8 mouse cellular contexts compared by ENCODE assay signal in the genomic region with DNA sequence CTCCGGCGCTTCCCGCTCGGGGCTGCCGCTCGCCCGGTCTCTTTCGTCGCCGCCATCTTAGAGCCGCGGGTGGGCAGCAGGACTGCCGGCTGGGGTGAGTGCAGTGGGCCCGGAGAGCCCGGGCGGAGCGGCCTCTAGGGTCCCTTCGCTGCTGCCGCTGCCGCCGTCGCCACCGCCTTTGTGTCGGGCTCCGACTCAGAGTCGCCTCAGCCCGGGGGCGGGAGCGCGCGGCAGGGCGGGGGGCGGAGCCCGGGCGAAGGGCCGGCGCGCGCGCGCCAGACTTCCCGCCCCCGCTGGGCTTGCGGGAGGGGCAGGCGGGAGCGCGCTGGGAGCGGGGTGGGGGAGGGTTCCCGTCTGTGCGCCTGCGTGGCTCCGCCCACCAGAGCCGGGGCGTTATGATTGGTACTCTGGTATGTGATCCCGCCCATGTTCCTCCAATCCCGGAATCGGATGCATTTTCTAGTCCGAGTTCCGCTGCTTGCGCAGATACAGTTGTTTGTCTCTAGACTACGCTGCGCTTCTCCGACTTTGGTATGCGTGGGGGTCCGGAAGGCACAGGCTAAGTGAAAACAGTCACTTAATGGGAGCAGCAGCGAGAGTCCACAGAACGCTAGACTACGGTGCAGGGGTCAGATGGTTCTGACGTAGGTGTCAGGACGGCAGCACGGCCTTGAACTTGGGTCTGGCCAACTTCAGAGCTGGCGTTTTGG. TPM values are rescaled to one million over a fixed set of nuclear protein-coding genes. Genes with fewer than 3 reads are reported as not detected.
DNase-seq lines count a peak whose midpoint lies in the region; ATAC-seq and TF ChIP-seq lines count a peak whose summit lies in the region.

No protein-coding gene starts in this region.

- H3K9ac ChIP-seq in heart, embryonic 14.5 days (ENCODE audit: low read length): peak overlapping the region; percentile 100
- peak overlapping the region; percentile 100 for H3K9ac ChIP-seq in liver, embryonic 11.5 days (ENCODE audit: low read depth, low read length)

- peaks cover 29% of the 10 kb centered on the region for H3K36me3 ChIP-seq in heart, embryonic 14.5 days (ENCODE audit: control insufficient read depth, insufficient read depth, low read length)
- peaks cover 10% of the 10 kb centered on the region; the same call in 1 of the 2 replicates for H3K36me3 ChIP-seq in liver, embryonic 11.5 days (ENCODE audit: control insufficient read depth, insufficient read depth, low read length)
- peaks cover 8% of the 10 kb centered on the region for H3K36me3 ChIP-seq in myocyte (ENCODE audit: control insufficient read depth, insufficient read depth)

- no peaks in the 10 kb centered on the region for H3K9me3 ChIP-seq in heart, embryonic 14.5 days (ENCODE audit: control insufficient read depth, low read length)
- H3K9me3 ChIP-seq in liver, embryonic 11.5 days (ENCODE audit: control insufficient read depth, low read length): no peaks in the 10 kb centered on the region

- H3K4me3 ChIP-seq in heart, embryonic 14.5 days (ENCODE audit: control insufficient read depth in 1 of 2, insufficient read depth in 1 of 2, low read depth in 1 of 2, low read length in 2 of 2): peak overlapping the region; percentile 95 to 99
- H3K4me3 ChIP-seq in liver, embryonic 11.5 days (ENCODE audit: low read depth, low read length): peak overlapping the region; percentile 97
- peak overlapping the region; percentile 82 for H3K4me3 ChIP-seq in myocyte

- H3K27ac ChIP-seq in heart, embryonic 14.5 days (replicated peaks in 1 of 2; ENCODE audit: control insufficient read depth in 1 of 2, insufficient read depth in 1 of 2, low read depth in 2 of 2, low read length in 2 of 2): peak overlapping the region; percentile 100
- H3K27ac ChIP-seq in liver, embryonic 11.5 days (ENCODE audit: low read depth, low read length): peak overlapping the region; percentile 100

- H3ac ChIP-seq in myocyte (ENCODE audit: control insufficient read depth, insufficient read length): peak overlapping the region; percentile 38

- under 1% methylated on average over 65 of the region's 72 CpGs for WGBS in heart, embryonic 14.5 days
- under 1% methylated on average over 58 of the region's 72 CpGs for WGBS in liver, embryonic 11.5 days

- peaks cover 5 to 9% of the 10 kb centered on the region in 2 experiments for H3K4me1 ChIP-seq in heart, embryonic 14.5 days (ENCODE audit: control insufficient read depth in 2 of 2, insufficient read depth in 2 of 2, low read length in 2 of 2)
- peaks cover 17% of the 10 kb centered on the region for H3K4me1 ChIP-seq in liver, embryonic 11.5 days (replicated peaks; ENCODE audit: control insufficient read depth, insufficient read depth, low read length)

- DNase-seq in c-Kit-negative CD71-positive TER-119-positive erythroid progenitor cells, embryonic 14.5 days (ENCODE audit: low read depth, low spot score): peak; percentile 95
- DNase-seq in fibroblast of lung, adult 2 months (ENCODE audit: low read depth): peak; percentile 86
- DNase-seq in kidney, postnatal 10 days: peak; percentile 97
- DNase-seq in liver, embryonic 11.5 days (ENCODE audit: low spot score): peak; percentile 97
- peak; percentile 96 to 98 for DNase-seq in spleen, postnatal 4 days (ENCODE audit: low spot score in 2 of 2)

- peak; percentile 50 for TF ChIP-seq POLR2A in myocyte (IDR thresholded peaks at IDR 0.05; ENCODE audit: insufficient read length, low read depth)

- H3K27me3 ChIP-seq in heart, embryonic 14.5 days (ENCODE audit: control insufficient read depth, insufficient read depth, low read length): no peaks in the 10 kb centered on the region
- no peaks in the 10 kb centered on the region for H3K27me3 ChIP-seq in liver, embryonic 11.5 days (replicated peaks; ENCODE audit: control insufficient read depth, insufficient read depth, low read length)
- H3K27me3 ChIP-seq in myocyte (ENCODE audit: control insufficient read depth, insufficient read depth, insufficient read length): no peaks in the 10 kb centered on the region

- peak overlapping the region; percentile 97 for H3K4me2 ChIP-seq in heart, embryonic 14.5 days (ENCODE audit: low read length)
- peak overlapping the region; percentile 92 for H3K4me2 ChIP-seq in liver, embryonic 11.5 days
- H3K4me2 ChIP-seq in myocyte (ENCODE audit: low read depth): peak overlapping the region; percentile 83

- ATAC-seq in CD4-positive, CD25-positive, alpha-beta regulatory T cell, adult 4 months: peak; percentile 92
- ATAC-seq in heart, embryonic 14.5 days (ENCODE audit: insufficient number of reproducible peaks, insufficient read depth, low FRiP score, low read depth): peak; percentile 88
- peak; percentile 86 for ATAC-seq in liver, embryonic 11.5 days (replicated peaks; ENCODE audit: low FRiP score)

- peaks cover 33% of the 10 kb centered on the region for H3K79me2 ChIP-seq in myocyte (ENCODE audit: control insufficient read depth, insufficient read depth)

TF ChIP-seq in myocyte, 11 proteins besides CTCF, POLR2A, EP300 and RAD21:
- no peak for TF ChIP-seq USF1 (IDR thresholded peaks at IDR 0.05; ENCODE audit: low read depth)
- no peak for TF ChIP-seq TCF12 (IDR thresholded peaks at IDR 0.05; ENCODE audit: insufficient read depth, poor library complexity, severe bottlenecking)
- TF ChIP-seq MAX (IDR thresholded peaks at IDR 0.05; ENCODE audit: low read depth): no peak
- TF ChIP-seq TCF3 (IDR thresholded peaks at IDR 0.05; ENCODE audit: insufficient read length, low read depth): no peak
- TF ChIP-seq CEBPB (IDR thresholded peaks at IDR 0.05; ENCODE audit: insufficient read depth, poor library complexity, severe bottlenecking): no peak
- TF ChIP-seq POLR2AphosphoS2 (IDR thresholded peaks at IDR 0.05; ENCODE audit: insufficient read length, low read depth): no peak
- TF ChIP-seq MYOG (IDR thresholded peaks at IDR 0.05; ENCODE audit: control insufficient read depth in 1 of 3, insufficient read depth in 1 of 3, insufficient read length in 2 of 3, low read depth in 2 of 3): no peak
- peak in 1 of 3 experiments; percentile 38 for TF ChIP-seq MYOD1 (IDR thresholded peaks at IDR 0.05; ENCODE audit: control insufficient read depth in 1 of 3, insufficient read length in 2 of 3, low read depth in 2 of 3)
- no peak for TF ChIP-seq E2F4 (IDR thresholded peaks at IDR 0.05; ENCODE audit: insufficient read depth)
- TF ChIP-seq REST (IDR thresholded peaks at IDR 0.05; ENCODE audit: insufficient read depth, insufficient read length): no peak
- peak; percentile 52 for TF ChIP-seq SRF (IDR thresholded peaks at IDR 0.05; ENCODE audit: control insufficient read depth, insufficient read length, low read depth)

RNA-seq across cellular contexts. Expression of gene Pcif1, which starts 0.6 kb away (rescaled TPM):
- 100 to 1,000 TPM; 106 to 115 TPM for polyA plus RNA-seq in CD4-positive, CD25-positive, alpha-beta regulatory T cell, adult 4 months (2017; shearing (Covaris generic))
- 58.0 and 58.8 TPM in 2 replicates for polyA plus RNA-seq in heart, embryonic 14.5 days (2014; fragmentation: Nextera tagmentation; extraction: Ambion mirVana)
- 63.9 and 67.5 TPM in 2 replicates for polyA plus RNA-seq in liver, embryonic 11.5 days (2014; fragmentation: Nextera tagmentation; extraction: Ambion mirVana)
- 43.2 TPM for polyA plus RNA-seq in myocyte (2012; fragmentation: generic; extraction: Trizol)

RNA-seq across cellular contexts. Expression of gene Pltp, which starts 22.2 kb away (rescaled TPM):
- polyA plus RNA-seq in CD4-positive, CD25-positive, alpha-beta regulatory T cell, adult 4 months (2017; shearing (Covaris generic)): under 1 TPM; 0.34 to 0.98 TPM
- polyA plus RNA-seq in heart, embryonic 14.5 days (2014; fragmentation: Nextera tagmentation; extraction: Ambion mirVana): 9.6 and 10.4 TPM in 2 replicates
- 9.9 and 10.7 TPM in 2 replicates for polyA plus RNA-seq in liver, embryonic 11.5 days (2014; fragmentation: Nextera tagmentation; extraction: Ambion mirVana)
- polyA plus RNA-seq in myocyte (2012; fragmentation: generic; extraction: Trizol): 117 TPM

RNA-seq across cellular contexts. Expression of gene Zfp335, which starts 31.8 kb away (rescaled TPM):
- 1 to 10 TPM; 5.6 to 8.2 TPM for polyA plus RNA-seq in CD4-positive, CD25-positive, alpha-beta regulatory T cell, adult 4 months (2017; shearing (Covaris generic))
- 6.8 and 6.9 TPM in 2 replicates for polyA plus RNA-seq in heart, embryonic 14.5 days (2014; fragmentation: Nextera tagmentation; extraction: Ambion mirVana)
- 15.0 TPM in 2 replicates for polyA plus RNA-seq in liver, embryonic 11.5 days (2014; fragmentation: Nextera tagmentation; extraction: Ambion mirVana)
- 11.1 TPM for polyA plus RNA-seq in myocyte (2012; fragmentation: generic; extraction: Trizol)

RNA-seq across cellular contexts. Expression of gene Neurl2, which starts 46.5 kb away (rescaled TPM):
- 1 to 10 TPM in 1 of 2 experiments, under 1 TPM in 1; 0.65 to 1.6 TPM for polyA plus RNA-seq in CD4-positive, CD25-positive, alpha-beta regulatory T cell, adult 4 months (2017; shearing (Covaris generic))
- 54.6 and 55.1 TPM in 2 replicates for polyA plus RNA-seq in heart, embryonic 14.5 days (2014; fragmentation: Nextera tagmentation; extraction: Ambion mirVana)
- polyA plus RNA-seq in liver, embryonic 11.5 days (2014; fragmentation: Nextera tagmentation; extraction: Ambion mirVana): 3.9 and 4.9 TPM in 2 replicates
- 23.5 TPM for polyA plus RNA-seq in myocyte (2012; fragmentation: generic; extraction: Trizol)

RNA-seq across cellular contexts. Expression of gene Ctsa, which starts 47.0 kb away (rescaled TPM):
- polyA plus RNA-seq in CD4-positive, CD25-positive, alpha-beta regulatory T cell, adult 4 months (2017; shearing (Covaris generic)): 100 to 1,000 TPM; 211 to 247 TPM
- 178 TPM in 2 replicates for polyA plus RNA-seq in heart, embryonic 14.5 days (2014; fragmentation: Nextera tagmentation; extraction: Ambion mirVana)
- 97.2 and 103 TPM in 2 replicates for polyA plus RNA-seq in liver, embryonic 11.5 days (2014; fragmentation: Nextera tagmentation; extraction: Ambion mirVana)
- polyA plus RNA-seq in myocyte (2012; fragmentation: generic; extraction: Trizol): 202 TPM

Comparison
In these comparisons a context has a peak if more than half of its experiments do, and no peak if none do; other contexts are left out.
1. Peak in every context shown above with its lines: DNase-seq, ATAC-seq, H3K4me3 ChIP-seq and H3K27ac ChIP-seq.
2. RNA of gene Pltp, which starts 22.2 kb away (polyA plus RNA-seq): 117 TPM in myocyte (single experiment); 9.9 to 10.7 TPM in liver, embryonic 11.5 days, 9.6 to 10.4 TPM in heart, embryonic 14.5 days and 0.34 to 0.98 TPM in CD4-positive, CD25-positive, alpha-beta regulatory T cell, adult 4 months; every median in the first group is over 10 times any median in the second.